Mouse (Mus musculus): ENCODE data around the gene Ubr1.

Gene Ubr1

DNA sequence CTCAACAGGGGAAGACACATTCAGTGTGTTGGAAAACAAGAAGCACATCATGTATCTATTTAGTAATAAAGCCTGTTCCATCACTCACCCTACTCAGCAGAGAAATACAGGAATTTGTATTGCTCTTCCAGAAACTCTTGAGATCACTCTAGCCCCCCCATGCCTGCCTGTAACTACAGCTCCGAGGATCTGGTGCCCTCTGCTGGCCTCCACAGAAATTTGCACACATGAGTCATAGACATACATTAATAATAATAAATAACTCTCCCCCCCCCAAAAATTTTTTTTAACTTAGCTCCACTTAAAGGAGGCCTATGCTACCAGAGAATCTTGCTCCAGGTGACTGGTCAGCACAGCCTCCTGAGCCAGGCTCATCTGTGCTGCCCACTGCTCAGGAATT is 104.0 kb downstream of the Ubr1 start:
- in situ Hi-C loops (cut with MboI, MseI): no loop called here

GRCm38 (mm10) chr2:120863389-120863788 is 107.1 kb downstream of the Ubr1 start:
- in situ Hi-C loops (cut with MboI, MseI): no loop called here

DNA sequence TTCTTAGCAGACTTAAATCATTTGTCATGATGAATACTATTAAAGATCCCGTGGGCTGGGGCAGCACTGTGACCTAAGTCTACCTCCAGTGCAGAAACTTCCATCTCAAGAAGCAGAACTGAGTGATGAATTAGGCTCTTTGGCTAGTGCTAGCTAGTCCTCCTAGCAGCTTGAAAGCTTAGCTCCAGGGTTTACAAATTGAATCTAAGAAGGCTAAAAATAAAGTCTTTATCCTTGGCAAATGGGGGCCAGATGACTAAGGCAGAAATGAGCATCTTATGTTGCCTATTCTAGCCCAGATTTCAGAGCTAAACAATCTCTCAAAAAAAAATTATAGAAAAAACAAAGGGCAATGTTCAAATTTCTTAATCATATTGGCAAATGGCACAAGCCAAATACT is 109.8 kb downstream of the Ubr1 start:
- in situ Hi-C loops (cut with MboI, MseI): no loop called here

- in situ Hi-C loops (cut with MboI, MseI): no loop called here
These were observed 112.4 kb downstream of the Ubr1 start for GRCm38 (mm10) chr2:120858131-120858530.

- in situ Hi-C loops (cut with MboI, MseI): no loop called here
These were observed 117.4 kb downstream of the Ubr1 start for GRCm38 (mm10) chr2:120853151-120853550.

GRCm38 (mm10) chr2:120852626-120853025 is 117.9 kb downstream of the Ubr1 start:
- in situ Hi-C loops (cut with MboI, MseI): no loop called here

DNA sequence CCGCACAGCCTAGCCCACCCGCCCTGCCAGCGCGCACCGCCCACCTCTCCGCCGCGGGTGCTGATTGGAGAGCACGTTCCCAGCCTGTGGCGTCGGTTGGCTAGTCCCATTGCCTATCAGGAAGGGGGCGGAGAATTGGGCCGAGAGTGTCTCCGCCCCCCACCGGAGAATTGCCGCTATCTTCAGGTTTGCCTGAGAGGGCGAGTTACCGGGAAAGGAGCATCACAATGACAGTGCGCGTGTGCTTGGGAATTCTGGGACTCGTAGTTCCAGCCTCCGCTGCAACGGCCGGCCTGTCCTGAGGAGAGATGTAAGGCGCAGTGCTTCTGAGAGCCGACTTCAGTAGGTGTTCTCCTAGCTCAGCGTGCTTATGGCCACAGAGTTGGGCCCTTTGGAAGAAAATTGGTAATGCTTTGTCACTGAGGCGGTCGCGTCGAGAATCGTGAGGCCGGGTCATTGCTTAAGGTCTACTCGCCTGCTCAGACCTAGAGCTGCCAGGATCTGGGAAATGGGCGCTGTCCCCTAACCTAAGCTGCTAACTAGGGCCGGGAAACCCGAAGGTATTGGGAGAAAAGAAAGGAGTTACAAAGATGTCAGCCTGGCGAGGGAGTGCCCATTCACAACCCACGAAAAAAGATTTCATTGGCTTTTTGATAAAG is 120.0 kb downstream of the Ubr1 start, which contains the start of gene Ttbk2:
Gene Ttbk2 (minus strand): TSS at position 181 of the 659 bp plus-strand sequence.
- in situ Hi-C loops (cut with MboI, MseI): no loop called here

- in situ Hi-C loops (cut with MboI, MseI): no loop called here
These were observed 120.8 kb downstream of the Ubr1 start, which contains the start of gene Cdan1 for GRCm38 (mm10) chr2:120849449-120850423. Gene Cdan1 (minus strand): TSS chr2:120850128.

- in situ Hi-C loops (cut with MboI, MseI): no loop called here
These were observed 125.2 kb downstream of the Ubr1 start for GRCm38 (mm10) chr2:120845280-120845679.

GRCm38 (mm10) chr2:120843990-120844389 is 126.5 kb downstream of the Ubr1 start:
- in situ Hi-C loops (cut with MboI, MseI): no loop called here

- in situ Hi-C loops (cut with MboI, MseI): no loop called here
These were observed 129.3 kb downstream of the Ubr1 start for GRCm38 (mm10) chr2:120841211-120841610.

DNA sequence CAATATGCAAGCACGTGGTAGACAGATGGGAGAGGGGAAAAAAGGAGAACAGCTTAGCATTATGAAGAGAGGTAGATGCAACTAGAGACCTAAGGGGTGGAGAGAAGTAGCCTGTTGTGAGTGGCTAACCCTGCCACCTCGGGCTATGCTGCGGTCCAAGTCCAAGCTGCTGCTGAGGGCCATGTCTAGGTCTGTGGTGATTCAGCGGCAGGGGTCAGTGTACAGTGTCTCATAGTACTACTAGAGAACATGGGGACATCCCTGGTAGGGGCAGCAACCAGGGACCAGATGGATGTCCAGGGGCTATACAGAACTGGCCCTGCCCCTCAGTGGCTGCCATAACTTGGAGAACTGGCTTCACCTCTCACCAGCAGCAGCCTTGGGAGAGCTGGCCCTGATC is 135.3 kb downstream of the Ubr1 start:
- in situ Hi-C loops (cut with MboI, MseI): no loop called here

GRCm38 (mm10) chr2:120826936-120827638 is 143.4 kb downstream of the Ubr1 start:
- in situ Hi-C loops (cut with MboI, MseI): no loop called here
